Mouse (Mus musculus): Measurements from ENCODE around the gene Pofut2. TPM values are rescaled to one million over a fixed set of nuclear protein-coding genes. Genes with fewer than 3 reads are reported as not detected.
A peak's percentile ranks its signal among the peaks of the same experiment; 100 is the strongest.

The Pofut2 gene
- polyA plus RNA-seq (2012; rRNA removed), result 45.9 and 50.6 TPM in 2 replicates

DNA sequence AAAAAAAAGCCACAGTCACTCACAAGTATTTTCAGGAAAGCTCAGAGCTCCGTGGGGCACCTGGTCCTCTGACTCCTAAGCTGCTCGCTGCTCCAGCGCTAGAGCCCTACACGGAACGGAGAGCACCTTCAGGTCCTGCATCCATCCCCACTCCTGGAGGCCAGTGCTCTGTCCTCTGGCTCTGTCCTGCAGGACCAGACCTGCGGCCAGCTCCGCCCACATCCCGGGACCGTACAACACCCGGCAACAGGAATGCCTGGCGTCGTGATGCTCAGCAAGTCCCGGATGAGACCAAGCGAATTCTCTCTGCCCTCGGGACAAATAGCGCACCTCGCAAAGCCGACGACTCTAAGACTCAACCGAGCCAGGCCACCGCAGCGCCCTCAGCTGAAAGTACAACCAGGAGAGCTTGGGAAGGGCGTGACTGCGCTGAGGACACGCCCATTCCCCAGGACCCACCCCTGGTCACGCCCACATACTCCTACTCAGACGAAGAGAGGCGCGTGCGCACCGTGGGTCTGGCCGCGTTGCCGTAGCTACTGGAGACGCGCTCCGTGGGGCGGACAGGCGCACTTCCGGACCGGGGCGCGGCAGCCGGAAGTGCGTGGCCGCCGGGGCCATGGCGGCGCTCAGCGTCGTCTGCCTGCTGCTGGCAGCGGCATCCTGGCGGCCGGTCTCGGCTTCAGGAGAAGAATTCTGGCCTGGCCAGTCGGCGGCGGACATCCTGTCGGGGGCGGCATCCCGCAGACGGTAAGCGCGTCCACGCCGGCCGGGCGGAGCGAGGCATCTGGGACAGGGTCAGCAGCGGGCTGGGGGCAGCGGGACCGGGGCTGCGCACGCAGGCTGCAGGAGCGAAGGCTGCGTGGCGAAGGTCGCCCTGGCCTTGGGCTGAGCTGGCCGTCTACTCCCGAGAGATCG, at the start of gene Pofut2:
Pofut2 (plus strand) TSS at position 515 of the 918 bp plus-strand sequence.
- no peaks in the 10 kb centered on the region for H3K36me3 ChIP-seq (ENCODE audit: control insufficient read depth, insufficient read depth, low read length)
- peak within 1 kb of the TSS; percentile 37 for H3K27ac ChIP-seq (ENCODE audit: insufficient read depth, low read depth, low read length)
- H3K4me1 ChIP-seq (ENCODE audit: control insufficient read depth, insufficient read depth, low read length), result 0 out of 2 replicates have a peak, but pooled peaks cover 2% of the 10 kb centered on the region
- WGBS, result under 1% methylated on average over 81 of the region's 81 CpGs
- no peaks in the 10 kb centered on the region for H3K27me3 ChIP-seq (replicated peaks; ENCODE audit: control insufficient read depth, insufficient read depth, low read length)
- H3K4me3 ChIP-seq (ENCODE audit: insufficient read depth, low read depth, low read length), result peak within 1 kb of the TSS; percentile 87
- TF ChIP-seq POLR2A (IDR thresholded peaks at IDR 0.05; ENCODE audit: low read depth, low read length) (peak; percentile 63), CTCF (conservative IDR thresholded peaks at IDR 0.05; ENCODE audit: insufficient read depth, insufficient read length, low read depth, low read length) (no peak; the same call in 1 of the 2 replicates)
- DNase-seq, result peak; percentile 97

DNA sequence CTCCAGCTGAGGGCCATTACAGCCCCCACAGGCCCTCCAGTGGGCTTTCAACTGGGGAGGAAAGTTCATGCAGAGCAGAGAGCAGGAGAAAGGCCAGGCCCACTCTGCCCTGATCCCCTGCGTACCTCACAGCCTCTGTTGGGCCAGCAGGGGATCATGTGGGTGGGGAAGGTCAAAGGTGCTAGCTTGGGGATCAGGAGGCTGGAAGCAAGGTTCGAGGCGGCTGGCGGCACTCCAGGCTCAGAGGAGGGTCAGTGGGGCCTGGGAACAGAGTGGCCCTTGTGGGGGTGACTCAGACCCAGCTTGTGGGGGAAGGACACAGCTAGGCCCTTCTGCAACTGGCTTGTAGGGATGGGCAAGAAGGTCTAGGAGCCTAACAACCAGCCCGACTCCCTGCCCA, 49.8 kb upstream of the Pofut2 start:
- Histone ChIP-seq H3K36me3 (ENCODE audit: control insufficient read depth, insufficient read depth, low read length) (no peaks in the 10 kb centered on the region), H3K4me3 (ENCODE audit: insufficient read depth, low read depth, low read length) (no peak overlapping the region), H3K27me3 (replicated peaks; ENCODE audit: control insufficient read depth, insufficient read depth, low read length) (no peaks in the 10 kb centered on the region), H3K4me1 (ENCODE audit: control insufficient read depth, insufficient read depth, low read length) (peaks cover 28% of the 10 kb centered on the region), H3K27ac (ENCODE audit: insufficient read depth, low read depth, low read length) (no peak overlapping the region)
- no peak for TF ChIP-seq POLR2A (IDR thresholded peaks at IDR 0.05; ENCODE audit: low read depth, low read length)
- TF ChIP-seq CTCF (conservative IDR thresholded peaks at IDR 0.05; ENCODE audit: insufficient read depth, insufficient read length, low read depth, low read length), result no peak
- WGBS, result 56% methylated on average over 5 of the region's 5 CpGs
- peak; percentile 63 for DNase-seq

DNA sequence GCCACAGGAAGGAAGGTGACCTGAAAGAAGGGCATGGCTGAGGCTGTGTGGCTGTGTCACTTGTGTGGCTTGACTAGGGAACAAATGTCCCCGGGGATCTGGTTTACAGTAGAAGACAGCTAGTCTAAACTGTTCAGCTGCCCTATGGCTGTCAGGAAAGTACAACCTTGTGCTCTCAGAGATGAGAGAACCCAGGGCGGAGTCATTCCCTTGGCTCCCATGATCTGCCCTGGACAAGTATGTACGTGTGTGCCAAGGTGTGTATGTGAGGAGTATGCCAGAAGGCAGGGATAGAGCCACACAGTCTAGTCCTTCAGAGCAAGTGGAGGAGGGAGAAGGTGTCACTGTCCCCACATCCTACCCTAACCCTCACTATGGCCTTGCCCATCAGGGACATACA, 48.4 kb upstream of the Pofut2 start:
- Histone ChIP-seq H3K27ac (ENCODE audit: insufficient read depth, low read depth, low read length) (peak overlapping the region; percentile 52), H3K4me1 (ENCODE audit: control insufficient read depth, insufficient read depth, low read length) (peaks cover 35% of the 10 kb centered on the region), H3K4me3 (ENCODE audit: insufficient read depth, low read depth, low read length) (no peak overlapping the region), H3K36me3 (ENCODE audit: control insufficient read depth, insufficient read depth, low read length) (no peaks in the 10 kb centered on the region), H3K27me3 (replicated peaks; ENCODE audit: control insufficient read depth, insufficient read depth, low read length) (no peaks in the 10 kb centered on the region)
- no peak for DNase-seq
- no peak for TF ChIP-seq POLR2A (IDR thresholded peaks at IDR 0.05; ENCODE audit: low read depth, low read length)
- TF ChIP-seq CTCF (conservative IDR thresholded peaks at IDR 0.05; ENCODE audit: insufficient read depth, insufficient read length, low read depth, low read length), result no peak
- 89% methylated on average over 3 of the region's 3 CpGs for WGBS

DNA sequence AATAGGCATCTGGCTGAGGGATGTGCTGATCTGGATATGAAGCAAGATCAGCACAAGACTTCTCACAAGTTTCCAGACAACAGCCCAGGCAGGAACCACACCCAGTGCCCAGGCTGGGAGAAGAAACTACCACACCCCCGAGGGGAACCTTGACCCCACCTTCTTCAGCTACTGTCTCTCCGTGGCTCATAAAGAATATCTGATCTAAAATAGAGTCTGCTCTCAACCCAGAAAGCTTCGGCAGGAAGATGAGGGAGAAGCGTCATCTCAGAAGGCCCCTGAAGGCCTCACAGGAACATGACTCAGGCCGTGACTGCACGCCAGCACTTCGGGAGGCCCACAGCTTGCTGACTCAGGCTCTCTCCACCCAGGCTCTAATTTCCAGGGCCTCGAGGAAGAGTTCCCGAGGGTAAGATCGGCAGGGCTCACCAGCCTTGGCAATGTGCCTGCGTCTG, 47.9 kb upstream of the Pofut2 start:
- H3K36me3 ChIP-seq (ENCODE audit: control insufficient read depth, insufficient read depth, low read length), result no peaks in the 10 kb centered on the region
- H3K4me3 ChIP-seq (ENCODE audit: insufficient read depth, low read depth, low read length), result no peak overlapping the region
- H3K27ac ChIP-seq (ENCODE audit: insufficient read depth, low read depth, low read length), result peak overlapping the region; percentile 52
- peak; percentile 77 for DNase-seq
- no peaks in the 10 kb centered on the region for H3K27me3 ChIP-seq (replicated peaks; ENCODE audit: control insufficient read depth, insufficient read depth, low read length)
- TF ChIP-seq CTCF (conservative IDR thresholded peaks at IDR 0.05; ENCODE audit: insufficient read depth, insufficient read length, low read depth, low read length) (no peak), POLR2A (IDR thresholded peaks at IDR 0.05; ENCODE audit: low read depth, low read length) (no peak)
- H3K4me1 ChIP-seq (ENCODE audit: control insufficient read depth, insufficient read depth, low read length), result peaks cover 35% of the 10 kb centered on the region
- 27% methylated on average over 11 of the region's 11 CpGs for WGBS

DNA sequence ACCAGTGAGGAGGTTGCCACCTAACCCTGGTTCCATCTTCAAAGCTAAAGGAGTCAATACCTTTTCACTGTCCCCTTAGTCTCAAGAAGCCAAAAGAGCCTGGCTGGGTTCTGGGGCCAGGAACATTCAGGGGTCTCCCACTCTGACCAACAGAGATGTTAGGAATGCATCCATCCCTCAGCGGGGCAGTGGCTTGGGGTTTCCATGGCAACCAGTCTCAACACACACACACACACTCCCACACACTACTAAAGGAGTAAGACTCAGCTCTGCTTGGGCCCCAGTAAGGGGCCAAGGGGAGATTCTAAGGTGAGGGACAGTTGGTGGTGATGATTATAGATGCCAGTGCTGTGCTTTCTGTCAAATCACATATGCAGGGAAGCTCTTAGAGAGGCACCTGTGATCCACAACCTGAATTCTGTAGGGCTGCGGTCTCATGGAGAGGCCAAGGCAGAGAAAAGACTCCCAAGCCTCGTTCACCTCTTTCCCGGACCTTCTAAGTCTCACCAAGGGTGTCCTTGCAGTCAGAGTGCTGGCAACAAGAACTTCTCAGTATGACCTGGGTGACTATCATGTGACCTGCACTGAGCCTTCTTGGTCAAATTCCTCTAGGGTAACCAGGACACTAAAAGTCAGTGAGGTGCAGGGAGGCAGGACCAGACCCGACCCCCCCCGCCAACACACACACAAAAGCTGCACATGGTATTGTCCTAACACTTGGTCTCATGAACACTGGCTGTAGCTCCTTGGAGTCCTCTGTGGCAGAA, 46.5 kb upstream of the Pofut2 start:
- Histone ChIP-seq H3K27ac (ENCODE audit: insufficient read depth, low read depth, low read length) (peak overlapping the region; percentile 39), H3K27me3 (replicated peaks; ENCODE audit: control insufficient read depth, insufficient read depth, low read length) (no peaks in the 10 kb centered on the region), H3K4me3 (ENCODE audit: insufficient read depth, low read depth, low read length) (no peak overlapping the region), H3K4me1 (ENCODE audit: control insufficient read depth, insufficient read depth, low read length) (peaks cover 40% of the 10 kb centered on the region), H3K36me3 (ENCODE audit: control insufficient read depth, insufficient read depth, low read length) (no peaks in the 10 kb centered on the region)
- DNase-seq, result peak; percentile 57
- TF ChIP-seq POLR2A (IDR thresholded peaks at IDR 0.05; ENCODE audit: low read depth, low read length), result no peak
- no peak for TF ChIP-seq CTCF (conservative IDR thresholded peaks at IDR 0.05; ENCODE audit: insufficient read depth, insufficient read length, low read depth, low read length)
- 75% methylated on average over 6 of the region's 6 CpGs for WGBS

DNA sequence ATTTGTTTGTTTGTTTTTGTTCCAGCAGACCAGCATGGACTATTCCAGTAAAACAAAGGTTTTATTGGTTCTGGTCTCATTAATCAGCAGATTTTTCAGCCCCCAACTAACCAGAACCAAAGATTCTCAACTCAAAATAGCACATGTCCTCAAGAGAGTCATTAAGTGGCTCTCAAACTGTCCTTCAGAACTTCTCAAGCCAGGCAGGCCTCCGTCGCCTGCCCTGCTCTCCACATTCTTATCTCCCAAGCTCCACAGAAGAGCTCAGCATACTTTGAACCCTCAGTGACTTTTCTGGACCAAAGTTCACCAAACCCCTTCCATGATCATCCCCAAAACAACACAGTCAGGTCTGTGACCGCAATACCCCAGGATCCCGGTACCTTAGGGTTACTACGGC, 45.5 kb upstream of the Pofut2 start:
- Histone ChIP-seq H3K4me3 (ENCODE audit: insufficient read depth, low read depth, low read length) (no peak overlapping the region), H3K36me3 (ENCODE audit: control insufficient read depth, insufficient read depth, low read length) (no peaks in the 10 kb centered on the region), H3K27ac (ENCODE audit: insufficient read depth, low read depth, low read length) (peak overlapping the region; percentile 77), H3K4me1 (ENCODE audit: control insufficient read depth, insufficient read depth, low read length) (peaks cover 41% of the 10 kb centered on the region), H3K27me3 (replicated peaks; ENCODE audit: control insufficient read depth, insufficient read depth, low read length) (no peaks in the 10 kb centered on the region)
- no peak for TF ChIP-seq CTCF (conservative IDR thresholded peaks at IDR 0.05; ENCODE audit: insufficient read depth, insufficient read length, low read depth, low read length)
- TF ChIP-seq POLR2A (IDR thresholded peaks at IDR 0.05; ENCODE audit: low read depth, low read length), result no peak
- DNase-seq, result peak; percentile 46
- WGBS, result 73% methylated on average over 5 of the region's 5 CpGs

All from kidney, adult 2 months (tissue).